Mouse (Mus musculus): ENCODE results near the gene Zmiz1. TPM values are rescaled to one million over a fixed set of nuclear protein-coding genes. Genes with fewer than 3 reads are reported as not detected.

The Zmiz1 gene
- polyA plus RNA-seq, 1 experiment from 2014 or later, result 80.3 TPM

DNA sequence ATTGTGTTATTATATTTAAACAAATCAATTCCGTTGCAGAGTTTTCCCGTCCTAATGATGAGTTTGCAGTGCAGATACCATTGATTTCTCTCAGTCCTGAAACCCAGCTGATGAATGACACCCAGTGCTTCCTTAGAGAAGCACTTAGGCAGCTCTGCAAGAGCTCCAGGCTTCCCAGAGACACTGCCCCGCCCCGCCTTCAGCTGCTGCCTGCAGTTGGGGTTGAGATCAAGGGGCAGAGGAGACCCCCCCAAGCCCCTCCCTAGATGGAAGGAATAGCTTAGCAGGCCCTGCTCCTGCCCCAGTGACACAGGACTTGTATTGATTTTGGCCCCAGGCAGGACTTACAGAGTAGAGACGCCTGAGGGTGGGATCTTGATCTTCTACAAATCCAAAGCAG, 53.0 kb downstream of the Zmiz1 start:
- ATAC-seq, result no peak
- peak overlapping the region; percentile 73 for H3K27ac ChIP-seq
- no peaks in the 10 kb centered on the region for H3K9me3 ChIP-seq
- H3K4me2 ChIP-seq (replicated peaks), result no peak overlapping the region
- H3K36me3 ChIP-seq, result peaks cover 29% of the 10 kb centered on the region
- no peak overlapping the region for H3K4me3 ChIP-seq (replicated peaks)
- no peaks in the 10 kb centered on the region for H3K27me3 ChIP-seq
- peaks cover 85% of the 10 kb centered on the region for H3K4me1 ChIP-seq (replicated peaks)
- H3K9ac ChIP-seq (replicated peaks), result no peak overlapping the region
- WGBS, result 18% methylated on average over 5 of the region's 5 CpGs

DNA sequence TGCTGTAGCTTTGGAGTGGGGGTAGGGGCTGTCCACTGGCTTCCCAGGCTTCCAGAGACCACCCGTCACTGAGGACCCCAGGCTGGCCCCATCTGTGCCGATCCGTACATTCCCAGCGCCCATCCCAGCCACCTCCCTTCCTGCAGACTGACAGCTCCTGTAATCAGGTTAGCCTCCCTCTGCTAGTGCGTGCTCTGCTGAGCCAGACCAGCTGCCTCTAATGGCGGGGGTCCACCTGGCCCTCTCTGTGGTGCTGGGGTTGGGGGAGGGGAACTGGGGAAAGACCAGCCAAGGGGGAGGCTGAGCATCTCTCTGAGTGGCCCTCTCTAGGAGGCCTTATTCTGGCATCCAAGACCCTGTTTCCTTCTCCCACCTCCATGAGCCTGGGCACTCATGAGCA, 53.8 kb downstream of the Zmiz1 start:
- Histone ChIP-seq H3K4me1 (replicated peaks) (peaks cover 90% of the 10 kb centered on the region), H3K27me3 (no peaks in the 10 kb centered on the region), H3K9me3 (no peaks in the 10 kb centered on the region), H3K36me3 (peaks cover 21% of the 10 kb centered on the region; the same call in 1 of the 2 replicates), H3K9ac (replicated peaks) (0 out of 2 replicates have a peak overlapping the region, but pooled peaks have one; percentile 11), H3K4me2 (replicated peaks) (no peak overlapping the region), H3K27ac (peak overlapping the region; percentile 73), H3K4me3 (replicated peaks) (no peak overlapping the region)
- peak; percentile 44; the same call in 1 of the 2 replicates for ATAC-seq
- 26% methylated on average over 6 of the region's 6 CpGs for WGBS

DNA sequence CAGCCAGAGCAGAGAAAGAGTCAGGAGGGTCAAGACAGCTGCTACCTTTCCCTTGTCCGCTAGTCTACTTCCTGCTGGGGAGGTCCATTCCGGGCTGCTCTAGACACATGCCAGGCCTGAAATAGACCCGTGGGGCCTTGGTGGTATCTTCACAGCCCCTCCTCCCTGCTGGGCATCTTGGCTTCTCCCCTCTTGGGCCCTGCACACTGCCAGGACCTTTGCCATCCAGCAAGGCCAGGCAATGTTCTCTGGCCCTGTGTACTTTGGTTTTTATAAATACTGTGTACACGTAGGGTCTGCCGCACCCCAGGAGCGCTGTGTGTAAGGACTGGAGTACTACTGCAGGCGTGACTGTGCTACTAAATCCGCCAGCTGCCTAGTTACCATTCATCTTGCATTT, 54.5 kb downstream of the Zmiz1 start:
- Histone ChIP-seq H3K27me3 (no peaks in the 10 kb centered on the region), H3K9me3 (no peaks in the 10 kb centered on the region), H3K4me3 (replicated peaks) (no peak overlapping the region), H3K9ac (replicated peaks) (no peak overlapping the region; the same call in 1 of the 2 replicates), H3K36me3 (peaks cover 18% of the 10 kb centered on the region; the same call in 1 of the 2 replicates), H3K4me1 (replicated peaks) (peaks cover 89% of the 10 kb centered on the region), H3K27ac (peak overlapping the region; percentile 73), H3K4me2 (replicated peaks) (no peak overlapping the region)
- no peak for ATAC-seq
- WGBS, result 67% methylated on average over 8 of the region's 8 CpGs

DNA sequence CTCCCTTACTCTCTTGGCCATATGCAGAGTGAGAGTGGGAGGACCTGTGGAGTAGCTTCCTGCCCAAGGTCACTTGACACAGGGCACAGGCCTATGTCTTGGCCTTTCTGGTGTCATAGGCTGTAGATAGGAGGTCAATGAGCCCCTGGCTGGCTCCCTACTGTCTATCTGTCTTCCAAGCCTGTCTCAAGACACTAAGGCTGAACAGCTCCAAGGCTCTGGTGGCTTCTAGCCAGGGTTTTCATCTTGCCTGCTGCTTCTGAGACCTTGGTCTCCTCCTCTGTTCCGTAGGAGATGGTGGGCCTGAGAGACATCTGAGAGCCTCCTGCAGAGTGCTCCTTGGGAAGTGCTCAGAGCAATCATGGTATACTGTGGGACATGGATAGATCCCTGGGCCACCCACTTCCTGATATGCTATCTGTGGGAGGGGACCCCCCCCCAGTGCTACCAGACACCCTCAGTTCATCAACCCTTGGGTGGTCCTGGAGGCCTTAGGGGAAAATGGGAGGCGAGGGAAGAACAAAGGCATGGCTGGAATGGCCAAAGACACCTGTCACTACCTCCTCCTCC, 56.0 kb downstream of the Zmiz1 start:
- H3K27me3 ChIP-seq, result no peaks in the 10 kb centered on the region
- no peak overlapping the region for H3K4me2 ChIP-seq (replicated peaks)
- no peak overlapping the region for H3K9ac ChIP-seq (replicated peaks)
- 0 out of 2 replicates have a peak overlapping the region, but pooled peaks have one; percentile 2 for H3K27ac ChIP-seq
- H3K4me1 ChIP-seq (replicated peaks), result peaks cover 89% of the 10 kb centered on the region
- ATAC-seq, result no peak
- WGBS, result 62% methylated on average over 2 of the region's 2 CpGs
- H3K4me3 ChIP-seq (replicated peaks), result no peak overlapping the region
- H3K36me3 ChIP-seq, result peaks cover 7% of the 10 kb centered on the region; the same call in 1 of the 2 replicates
- no peaks in the 10 kb centered on the region for H3K9me3 ChIP-seq

DNA sequence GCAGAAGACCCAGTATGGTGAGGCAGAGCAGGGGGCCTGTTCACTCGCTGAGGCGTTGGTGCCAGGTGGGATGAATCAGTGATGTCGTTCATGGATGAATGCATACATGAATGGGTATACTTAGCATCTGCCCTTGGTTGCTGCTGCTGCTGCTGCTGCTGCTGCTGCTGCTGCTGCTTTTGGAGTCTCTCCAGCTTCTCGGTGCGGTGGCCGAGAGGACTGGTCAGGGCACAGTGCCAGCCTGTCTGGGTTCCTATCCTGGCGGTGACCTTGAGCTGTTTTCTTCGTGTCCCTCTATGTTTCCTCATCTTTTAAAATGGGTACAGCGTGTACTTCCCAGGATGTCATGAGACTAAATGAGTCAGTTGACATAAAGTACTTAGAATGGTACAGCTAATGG, 56.9 kb downstream of the Zmiz1 start:
- 77% methylated on average over 9 of the region's 9 CpGs for WGBS
- H3K27me3 ChIP-seq, result no peaks in the 10 kb centered on the region
- peaks cover 7% of the 10 kb centered on the region; the same call in 1 of the 2 replicates for H3K36me3 ChIP-seq
- H3K9ac ChIP-seq (replicated peaks), result no peak overlapping the region
- no peak overlapping the region for H3K4me3 ChIP-seq (replicated peaks)
- peak overlapping the region; percentile 2; the same call in 1 of the 2 replicates for H3K27ac ChIP-seq
- no peaks in the 10 kb centered on the region for H3K9me3 ChIP-seq
- H3K4me2 ChIP-seq (replicated peaks), result no peak overlapping the region
- no peak for ATAC-seq
- H3K4me1 ChIP-seq (replicated peaks), result peaks cover 89% of the 10 kb centered on the region

DNA sequence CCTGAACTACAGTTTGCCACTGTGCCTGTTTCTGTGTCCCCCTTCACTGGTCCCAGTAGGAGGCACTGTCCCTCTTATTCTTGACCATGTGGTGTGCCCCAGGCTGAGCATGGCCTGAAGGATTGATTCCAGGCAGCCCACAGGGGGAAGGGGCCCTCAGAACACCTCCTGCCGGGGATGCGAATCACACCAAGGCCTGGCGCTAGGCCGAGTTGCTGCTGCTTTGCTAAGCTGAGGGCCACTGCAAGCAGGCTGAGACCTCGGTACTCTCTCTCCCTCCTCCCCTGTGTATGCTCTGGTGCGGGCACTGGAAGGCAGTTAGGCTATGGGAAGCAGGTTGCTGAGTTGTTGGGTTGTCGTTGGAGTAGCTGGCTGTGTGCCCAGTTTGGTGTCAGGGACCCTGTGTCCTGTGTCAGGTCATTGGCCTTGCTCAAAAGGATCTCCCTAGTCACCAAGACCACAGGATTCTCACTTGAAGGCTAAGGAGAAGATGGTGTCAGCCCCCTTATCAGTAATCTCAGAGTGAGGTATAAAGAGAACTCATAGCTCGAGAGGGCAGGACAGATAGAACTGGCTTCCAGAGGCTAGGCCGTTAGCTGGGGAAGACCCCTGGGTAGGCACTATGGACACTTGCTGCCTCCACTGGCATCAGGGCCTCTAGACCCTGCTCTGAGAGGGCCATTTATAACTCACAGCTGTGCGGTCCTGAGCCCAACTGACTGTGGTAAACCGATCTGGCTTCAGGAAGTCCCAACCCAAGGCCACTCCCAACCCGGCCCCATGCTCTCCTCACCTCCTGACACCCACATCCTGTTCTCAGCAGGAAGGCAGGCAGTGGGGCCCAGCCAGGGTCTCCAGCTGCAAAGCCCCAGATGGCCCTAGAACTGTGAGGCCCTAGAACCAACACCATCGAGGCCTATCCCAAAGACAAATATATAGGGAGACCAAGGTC, 57.9 kb downstream of the Zmiz1 start:
- Histone ChIP-seq H3K27me3 (no peaks in the 10 kb centered on the region), H3K36me3 (peaks cover 7% of the 10 kb centered on the region; the same call in 1 of the 2 replicates), H3K9ac (replicated peaks) (no peak overlapping the region), H3K4me3 (replicated peaks) (no peak overlapping the region), H3K27ac (no peak overlapping the region), H3K4me2 (replicated peaks) (no peak overlapping the region), H3K4me1 (replicated peaks) (peaks cover 89% of the 10 kb centered on the region), H3K9me3 (no peaks in the 10 kb centered on the region)
- 74% methylated on average over 13 of the region's 13 CpGs for WGBS
- no peak for ATAC-seq

DNA sequence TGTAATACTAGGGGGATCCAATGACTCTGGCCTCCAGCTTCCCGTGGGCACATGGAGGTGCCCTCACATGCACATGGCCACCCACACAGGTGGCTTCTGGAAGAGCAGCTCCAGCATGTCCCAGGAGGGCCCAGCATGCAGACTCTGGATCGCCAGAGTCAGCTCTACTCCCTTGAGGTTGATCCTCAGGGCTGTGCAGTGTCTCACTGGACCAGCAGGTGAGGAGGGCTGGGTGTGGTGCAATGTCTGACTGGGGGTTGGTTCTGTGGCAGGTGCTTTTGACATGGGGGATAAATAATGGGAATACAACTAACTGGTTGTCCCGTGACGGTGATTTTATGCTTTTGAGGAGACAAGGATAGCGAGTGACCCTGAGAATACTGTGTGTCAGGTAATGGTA, 59.7 kb downstream of the Zmiz1 start:
- 85% methylated on average over 5 of the region's 5 CpGs for whole genome bisulfite sequencing
- Histone ChIP-seq H3K36me3 (peaks cover 12% of the 10 kb centered on the region), H3K27ac (no peak overlapping the region), H3K27me3 (no peaks in the 10 kb centered on the region), H3K4me1 (replicated peaks) (peaks cover 89% of the 10 kb centered on the region), H3K9ac (replicated peaks) (no peak overlapping the region), H3K9me3 (no peaks in the 10 kb centered on the region), H3K4me3 (replicated peaks) (no peak overlapping the region), H3K4me2 (replicated peaks) (no peak overlapping the region)
- ATAC-seq, result no peak

DNA sequence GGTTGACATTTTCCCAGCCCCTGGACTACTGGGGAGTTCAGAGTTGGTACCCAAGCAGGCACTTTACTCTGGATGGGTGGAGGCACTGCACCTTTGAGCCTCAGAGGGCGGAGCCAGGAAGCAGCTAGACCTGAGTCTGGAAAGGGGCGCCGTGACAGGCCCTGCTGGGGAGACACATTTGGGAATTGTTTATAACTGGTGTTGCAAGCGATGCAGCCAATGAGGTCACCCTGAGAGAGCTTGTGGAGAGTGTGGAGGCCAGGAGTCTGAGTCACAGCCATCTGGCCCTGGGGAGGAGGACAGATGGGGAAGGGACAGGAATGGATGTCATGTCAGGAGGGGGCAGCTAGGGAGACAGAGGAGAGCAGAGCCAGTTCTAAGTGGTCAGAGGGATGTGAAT, 60.7 kb downstream of the Zmiz1 start:
- H3K4me2 ChIP-seq (replicated peaks), result no peak overlapping the region
- peaks cover 90% of the 10 kb centered on the region for H3K4me1 ChIP-seq (replicated peaks)
- H3K36me3 ChIP-seq, result peaks cover 15% of the 10 kb centered on the region
- ATAC-seq, result no peak; the same call in 1 of the 2 replicates
- H3K9ac ChIP-seq (replicated peaks), result no peak overlapping the region; the same call in 1 of the 2 replicates
- H3K4me3 ChIP-seq (replicated peaks), result no peak overlapping the region
- 58% methylated on average over 4 of the region's 4 CpGs for WGBS
- H3K27ac ChIP-seq, result peak overlapping the region; percentile 66
- H3K27me3 ChIP-seq, result no peaks in the 10 kb centered on the region
- no peaks in the 10 kb centered on the region for H3K9me3 ChIP-seq

DNA sequence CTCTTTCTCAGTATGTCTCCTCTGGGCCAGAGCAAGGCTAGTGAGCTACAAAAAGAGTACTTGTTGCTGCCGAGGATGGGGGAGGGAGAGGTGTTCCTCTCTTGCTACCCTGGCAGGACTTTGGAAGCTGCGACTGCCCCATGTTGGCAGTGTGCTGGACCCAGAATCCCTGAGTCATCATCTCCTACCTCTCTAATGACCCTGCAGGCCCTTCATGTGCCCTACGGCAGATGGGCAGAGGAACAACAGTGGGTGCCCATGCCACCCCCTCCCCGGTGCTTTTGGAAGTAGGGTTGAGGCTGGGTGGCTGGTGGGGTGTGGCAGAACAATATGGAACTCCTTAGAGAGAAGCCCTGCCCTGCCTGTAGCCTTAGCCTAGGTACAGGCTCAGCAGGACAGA, 61.6 kb downstream of the Zmiz1 start:
- H3K36me3 ChIP-seq, result peaks cover 15% of the 10 kb centered on the region
- H3K9ac ChIP-seq (replicated peaks), result no peak overlapping the region
- H3K4me2 ChIP-seq (replicated peaks), result no peak overlapping the region
- no peaks in the 10 kb centered on the region for H3K27me3 ChIP-seq
- peak overlapping the region; percentile 66 for H3K27ac ChIP-seq
- H3K4me3 ChIP-seq (replicated peaks), result no peak overlapping the region
- no peaks in the 10 kb centered on the region for H3K9me3 ChIP-seq
- peaks cover 90% of the 10 kb centered on the region for H3K4me1 ChIP-seq (replicated peaks)
- WGBS, result 66% methylated on average over 4 of the region's 4 CpGs
- 0 out of 2 replicates have a peak, but pooled peaks have one; percentile 5 for ATAC-seq

DNA sequence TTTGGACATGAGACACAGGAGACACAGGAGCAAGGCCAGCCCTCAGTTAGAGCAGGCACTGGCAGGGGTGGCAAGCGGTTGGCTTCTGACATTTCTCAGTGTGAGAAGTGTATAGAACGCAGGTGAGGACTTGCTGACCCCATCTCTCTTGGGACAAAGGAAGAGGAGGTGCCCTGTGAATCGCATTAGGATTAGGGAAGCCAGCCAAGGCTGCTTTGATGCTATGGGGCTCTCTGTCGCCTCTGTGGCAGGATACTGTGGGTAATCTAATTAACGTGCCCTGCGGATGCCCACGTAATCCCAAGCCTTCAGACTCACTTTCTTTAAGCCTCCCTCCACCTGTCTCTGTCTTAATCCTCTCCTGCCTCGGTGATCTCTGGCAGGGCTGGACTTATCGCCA, 62.0 kb downstream of the Zmiz1 start:
- H3K4me1 ChIP-seq (replicated peaks), result peaks cover 90% of the 10 kb centered on the region
- ATAC-seq, result peak; percentile 15; the same call in 1 of the 2 replicates
- H3K27ac ChIP-seq, result peak overlapping the region; percentile 66
- H3K27me3 ChIP-seq, result no peaks in the 10 kb centered on the region
- no peak overlapping the region for H3K4me3 ChIP-seq (replicated peaks)
- no peak overlapping the region for H3K4me2 ChIP-seq (replicated peaks)
- H3K9me3 ChIP-seq, result no peaks in the 10 kb centered on the region
- H3K9ac ChIP-seq (replicated peaks), result no peak overlapping the region
- WGBS, result 12% methylated on average over 9 of the region's 9 CpGs
- H3K36me3 ChIP-seq, result peaks cover 16% of the 10 kb centered on the region

DNA sequence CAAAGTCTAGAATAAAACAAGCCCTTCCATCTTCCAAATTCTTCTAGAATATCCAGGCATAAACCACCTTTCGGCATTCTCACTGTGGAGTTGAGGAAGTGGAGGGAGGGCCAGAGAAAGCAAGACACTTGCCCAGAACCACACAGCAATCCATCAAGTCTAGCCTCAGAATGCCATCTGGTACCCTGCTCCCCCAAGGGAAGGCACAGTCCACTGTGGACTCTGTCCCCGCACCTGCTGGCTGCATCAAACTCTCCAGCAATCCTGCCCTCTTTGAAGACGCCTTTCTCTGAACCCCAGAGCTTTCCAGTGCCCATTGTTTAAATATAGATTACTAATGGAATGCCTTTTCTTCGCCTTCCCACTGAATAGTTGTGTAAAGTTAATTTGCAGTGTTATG, 62.5 kb downstream of the Zmiz1 start:
- H3K4me3 ChIP-seq (replicated peaks), result no peak overlapping the region
- H3K4me1 ChIP-seq (replicated peaks), result peaks cover 88% of the 10 kb centered on the region
- peak overlapping the region; percentile 66 for H3K27ac ChIP-seq
- H3K9ac ChIP-seq (replicated peaks), result no peak overlapping the region
- no peak overlapping the region for H3K4me2 ChIP-seq (replicated peaks)
- WGBS, result 51% methylated on average over 4 of the region's 4 CpGs
- no peak for ATAC-seq
- no peaks in the 10 kb centered on the region for H3K9me3 ChIP-seq
- peaks cover 20% of the 10 kb centered on the region for H3K36me3 ChIP-seq
- no peaks in the 10 kb centered on the region for H3K27me3 ChIP-seq

DNA sequence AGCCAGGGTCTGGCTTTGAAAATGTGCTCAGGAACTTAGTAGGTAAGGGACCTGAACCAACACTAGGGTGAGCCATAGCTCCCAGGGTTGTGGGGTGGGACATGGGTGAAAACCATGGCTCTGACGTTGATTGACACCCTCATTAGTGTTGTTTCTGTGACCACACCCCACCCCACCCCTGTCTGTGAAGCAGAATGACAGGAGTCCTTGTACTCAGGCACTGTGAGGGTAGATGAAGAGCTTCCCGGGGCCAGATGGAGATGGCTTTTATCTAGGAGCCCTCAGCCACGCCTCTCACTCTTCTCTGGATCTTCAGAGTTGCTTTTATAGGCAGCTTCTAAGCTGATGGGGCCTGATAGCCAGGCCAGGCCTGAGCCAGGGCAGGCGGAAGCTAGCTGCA, 63.4 kb downstream of the Zmiz1 start:
- Histone ChIP-seq H3K4me1 (replicated peaks) (peaks cover 79% of the 10 kb centered on the region), H3K27me3 (no peaks in the 10 kb centered on the region), H3K36me3 (peaks cover 20% of the 10 kb centered on the region), H3K4me3 (replicated peaks) (no peak overlapping the region), H3K27ac (peak overlapping the region; percentile 66), H3K9ac (replicated peaks) (no peak overlapping the region), H3K4me2 (replicated peaks) (no peak overlapping the region), H3K9me3 (no peaks in the 10 kb centered on the region)
- WGBS, result 30% methylated on average over 4 of the region's 4 CpGs
- ATAC-seq, result no peak
